Mouse (Mus musculus) liver, embryonic 14.5 days (tissue): ENCODE measurements around the gene Aspn. TPM values are rescaled to one million over a fixed set of nuclear protein-coding genes. Genes with fewer than 3 reads are reported as not detected.

Experiments
- ATAC-seq: fragments of 200-750 bp; cut with Nextera tagmentation; 2 replicates; pipeline ENCODE4 v1.8.0; 2017; ENCODE audit warnings: moderate number of reproducible peaks, mild to moderate bottlenecking, moderate library complexity; ENCODE audit not compliant: insufficient read depth
- DNase-seq, 3 experiments: peaks; one replicate each; pipeline ENCODE4 v3.0.0-alpha.2; 2012 to 2013; ENCODE audit warnings: low read depth in 3 of 3, low spot score in 3 of 3
- H3K27ac ChIP-seq: fragments of 300-500 bp; sonication (generic); 2 replicates; pipeline ENCODE4 v1.5.1; 2014; ENCODE audit warnings: moderate library complexity, mild to moderate bottlenecking, control low read depth, inconsistent platforms
- H3K27me3 ChIP-seq: fragments of 300-500 bp; sonication (generic); 2 replicates; pipeline ENCODE4 v1.6.1; 2014; ENCODE audit warnings: mild to moderate bottlenecking, low read length, moderate library complexity; ENCODE audit not compliant: control insufficient read depth, insufficient read depth
- H3K36me3 ChIP-seq: fragments of 300-500 bp; sonication (generic); replicated peaks from 2 replicates; pipeline ENCODE4 v1.6.1; 2014; ENCODE audit warnings: low read depth; ENCODE audit not compliant: control insufficient read depth, insufficient read depth
- H3K4me1 ChIP-seq, 2 experiments: fragments of 200-500 bp in 1 of 2; fragments of 300-500 bp in 1 of 2; sonication (generic) in 1 of 2; replicated peaks; 2 replicates each; pipeline ENCODE4 v1.6.1; 2012 to 2014; ENCODE audit warnings: antibody characterized with exemption in 1 of 2, inconsistent platforms in 1 of 2, low read length in 1 of 2; ENCODE audit not compliant: control insufficient read depth in 2 of 2, insufficient read depth in 2 of 2
- H3K4me2 ChIP-seq: fragments of 300-500 bp; sonication (generic); 2 replicates; pipeline ENCODE4 v1.6.1; 2014; ENCODE audit warnings: low read depth, mild to moderate bottlenecking, control low read depth, moderate library complexity
- H3K4me3 ChIP-seq, 2 experiments: fragments of 200-500 bp in 1 of 2; fragments of 300-500 bp in 1 of 2; sonication (generic) in 1 of 2; 2 replicates each; pipeline ENCODE4 v1.5.1; 2012 to 2014; ENCODE audit warnings: low read depth in 2 of 2, low read length in 2 of 2, mild to moderate bottlenecking in 2 of 2, control low read depth in 1 of 2, inconsistent platforms in 1 of 2, moderate library complexity in 1 of 2; ENCODE audit not compliant: insufficient read depth in 1 of 2
- H3K9ac ChIP-seq: fragments of 300-500 bp; sonication (generic); replicated peaks from 2 replicates; pipeline ENCODE4 v1.6.1; 2014; ENCODE audit warnings: mild to moderate bottlenecking, control low read depth, moderate library complexity
- H3K9me3 ChIP-seq: fragments of 300-500 bp; sonication (generic); 2 replicates; pipeline ENCODE4 v1.6.1; 2016; ENCODE audit warnings: low read length, mixed read lengths; ENCODE audit not compliant: control insufficient read depth
- CTCF ChIP-seq: IDR thresholded peaks from 2 replicates; pipeline ENCODE4 v1.5.1; 2016; ENCODE audit warnings: antibody characterized with exemption, low read depth, control low read depth
- EP300 ChIP-seq: IDR thresholded peaks from 2 replicates; pipeline ENCODE4 v1.6.1; 2016; ENCODE audit warnings: antibody characterized with exemption, low read depth
- WGBS: fragments of 180-500 bp; shearing (Covaris S2); extraction: QIAGEN DNeasy Blood & Tissue Kit; methylation state at CpG from one replicate; pipeline ENCODE4 v1.1.7; 2014; ENCODE audit not compliant: insufficient replicate concordance; 5-methylcytosine and 5-hydroxymethylcytosine counted together
- polyA plus RNA-seq, 2 experiments: library from polyadenylated mRNA; depleted of rRNA in 1 of 2; stranded (reverse) in 1 of 2; unstranded in 1 of 2; fragments of >200 nt; fragmentation: Nextera tagmentation in 1 of 2; extraction: Ambion mirVana in 1 of 2; gene quantifications; 2 replicates each; pipeline versions ENCODE4 v1.2.1 to v1.2.3; 2012 to 2014

Gene Aspn
- polyA plus RNA-seq, 2 experiments, result 0.17 to 0.44 TPM

DNA sequence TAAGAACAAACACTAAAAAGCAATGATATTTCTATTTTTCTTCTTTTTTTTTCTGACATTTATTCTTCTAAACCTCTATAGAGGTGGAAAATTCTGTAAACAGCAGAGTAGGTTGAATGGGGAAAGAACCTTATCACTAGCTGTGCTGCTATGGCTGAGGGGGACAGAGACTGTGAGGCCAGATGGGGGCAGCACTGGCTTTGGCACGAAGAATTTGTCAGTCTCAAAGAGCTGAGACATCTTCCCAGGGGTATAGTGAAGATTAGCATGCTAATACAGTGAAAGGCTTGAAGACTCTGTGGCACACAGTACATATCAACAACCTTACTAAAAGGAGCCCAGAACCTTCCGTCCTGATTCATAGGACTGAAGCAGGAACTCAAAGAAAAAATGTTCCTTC is 14.9 kb downstream of the Aspn start:
- Histone ChIP-seq H3K27me3 (no peaks in the 10 kb centered on the region), H3K4me3 (no peak overlapping the region), H3K4me2 (no peak overlapping the region), H3K9ac (no peak overlapping the region), H3K36me3 (no peaks in the 10 kb centered on the region), H3K27ac (no peak overlapping the region), H3K4me1 (peaks cover 5 to 8% of the 10 kb centered on the region in 2 experiments; a peak in 3 of 4 replicates), H3K9me3 (no peaks in the 10 kb centered on the region)
- peak; percentile 50; the same call in 1 of the 2 replicates for ATAC-seq
- WGBS, result 29% methylated on average over 2 of the region's 2 CpGs
- DNase-seq, result peak; percentile 15 to 29 (median 16)
- TF ChIP-seq CTCF, result peak; percentile 70
- TF ChIP-seq EP300, result no peak

GRCm38 (mm10) chr13:49560886-49561285 is 16.6 kb downstream of the Aspn start:
- Histone ChIP-seq H3K36me3 (no peaks in the 10 kb centered on the region), H3K27me3 (no peaks in the 10 kb centered on the region), H3K4me1 (peaks cover 7 to 8% of the 10 kb centered on the region in 2 experiments; a peak in 3 of 4 replicates), H3K9ac (no peak overlapping the region), H3K9me3 (no peaks in the 10 kb centered on the region), H3K4me2 (no peak overlapping the region), H3K27ac (no peak overlapping the region), H3K4me3 (no peak overlapping the region)
- 8% methylated on average over 2 of the region's 2 CpGs for WGBS
- ATAC-seq (peak; percentile 77), DNase-seq (peak; percentile 14 to 26 (median 20))
- TF ChIP-seq EP300 (peak; percentile 38; the same call in 1 of the 2 replicates), CTCF (no peak)

DNA sequence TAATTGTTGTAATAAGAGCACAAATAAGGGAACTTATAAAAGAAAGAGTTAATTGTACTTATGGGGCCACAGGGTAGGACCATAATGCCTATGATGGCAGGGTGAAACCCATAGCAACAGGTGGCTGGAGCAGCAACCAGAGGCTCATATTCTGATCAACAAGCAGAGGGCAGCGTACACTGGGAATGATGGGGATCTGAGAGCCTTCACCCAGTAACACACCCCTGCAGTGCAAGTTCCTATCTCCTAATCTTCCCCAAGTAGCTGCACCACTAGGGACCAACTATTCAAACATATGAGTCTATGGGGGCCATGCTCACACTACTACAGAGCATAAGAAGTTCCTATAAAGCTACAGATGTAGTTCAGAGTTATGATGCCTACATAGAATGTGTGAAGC is 20.1 kb downstream of the Aspn start:
- no peaks in the 10 kb centered on the region for H3K9me3 ChIP-seq
- TF ChIP-seq EP300, result no peak
- no peak for TF ChIP-seq CTCF
- H3K9ac ChIP-seq, result no peak overlapping the region
- H3K4me1 ChIP-seq, result peaks cover 7 to 8% of the 10 kb centered on the region in 2 experiments; a peak in 3 of 4 replicates
- no peak overlapping the region for H3K27ac ChIP-seq
- 70% methylated on average over 1 of the region's 1 CpGs for WGBS
- ATAC-seq, result peak; percentile 50; the same call in 1 of the 2 replicates
- H3K36me3 ChIP-seq, result no peaks in the 10 kb centered on the region
- no peaks in the 10 kb centered on the region for H3K27me3 ChIP-seq
- H3K4me2 ChIP-seq, result no peak overlapping the region
- H3K4me3 ChIP-seq, result no peak overlapping the region
- DNase-seq, result no peak

GRCm38 (mm10) chr13:49570371-49570770 is 26.1 kb downstream of the Aspn start:
- Histone ChIP-seq H3K27me3 (no peaks in the 10 kb centered on the region), H3K9ac (no peak overlapping the region), H3K27ac (no peak overlapping the region), H3K36me3 (no peaks in the 10 kb centered on the region), H3K4me3 (no peak overlapping the region), H3K4me2 (peak overlapping the region; percentile 24), H3K9me3 (no peaks in the 10 kb centered on the region), H3K4me1 (peaks cover 13% of the 10 kb centered on the region in 2 experiments)
- TF ChIP-seq EP300 (no peak), CTCF (no peak)
- peak in 2 of 3 experiments; percentile 30 to 41 for DNase-seq
- ATAC-seq, result peak; percentile 64; the same call in 1 of the 2 replicates
- 50% methylated on average over 3 of the region's 3 CpGs for WGBS

DNA sequence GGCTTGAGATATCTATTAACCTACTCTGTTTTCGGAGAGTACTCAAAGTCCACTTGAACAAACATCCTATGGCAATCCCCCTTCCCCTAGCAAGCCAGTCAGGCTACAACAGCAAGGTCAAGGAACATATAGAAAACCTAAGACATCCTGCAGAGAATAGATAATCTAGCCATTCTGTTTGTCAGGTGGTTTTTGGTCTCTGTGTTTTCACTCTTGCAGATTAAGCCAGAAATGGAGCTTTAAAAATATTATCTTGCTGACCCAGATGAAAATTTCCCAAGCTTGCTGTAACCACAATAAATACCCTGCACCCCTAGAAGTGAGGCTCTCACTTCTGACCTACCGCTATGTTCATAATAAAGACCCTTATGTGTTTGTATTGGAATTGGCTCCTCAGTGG is 27.2 kb downstream of the Aspn start:
- H3K27ac ChIP-seq, result peak overlapping the region; percentile 48
- no peaks in the 10 kb centered on the region for H3K27me3 ChIP-seq
- H3K4me3 ChIP-seq, result no peak overlapping the region; a peak in 1 of 4 replicates
- peaks cover 13% of the 10 kb centered on the region in 2 experiments for H3K4me1 ChIP-seq
- DNase-seq, result peak; percentile 64 to 66 (median 64)
- WGBS, result 9% methylated on average over 2 of the region's 2 CpGs
- no peaks in the 10 kb centered on the region for H3K36me3 ChIP-seq
- H3K9ac ChIP-seq, result peak overlapping the region; percentile 12; the same call in 1 of the 2 replicates
- H3K9me3 ChIP-seq, result no peaks in the 10 kb centered on the region
- H3K4me2 ChIP-seq, result peak overlapping the region; percentile 49
- TF ChIP-seq CTCF (no peak), EP300 (peak; percentile 90)
- peak; percentile 89 for ATAC-seq
